Mouse (Mus musculus): Measurements from ENCODE around the gene Gm20815. TPM values are rescaled to one million over a fixed set of nuclear protein-coding genes. Genes with fewer than 3 reads are reported as not detected.
"Not testable (repeated sequence)": the region's sequence is repeated elsewhere in the genome, so short reads cannot be mapped to it uniquely, and the experiment has no call there.

Gm20815 gene
- polyA plus RNA-seq (2021): not detected

GRCm38 (mm10) chrY:8835069-8835468, at the start of gene Gm20815:
Gene Gm20815, minus strand, starts transcription at chrY:8835169.
- in situ Hi-C loops (cut with MboI; ENCODE audit: low pct_unique_long_range_greater_than_20kb); CTCF ChIA-PET: not testable (repeated sequence)

More at GRCm38 (mm10) chrY:8835069-8835468, at the start of gene Gm20815:
- DNase-seq (ENCODE audit: low read depth, low spot score); ATAC-seq; POLR2A ChIA-PET; H3K27me3 ChIP-seq: not testable (repeated sequence)

Data from Patski (cell line).